Mouse (Mus musculus): Measurements from ENCODE around the gene Chkb. TPM values are rescaled to one million over a fixed set of nuclear protein-coding genes. Genes with fewer than 3 reads are reported as not detected.

The Chkb gene
- total and polyA plus RNA-seq, 3 experiments = 21.1 to 31.8 (median 26.4) TPM

DNA sequence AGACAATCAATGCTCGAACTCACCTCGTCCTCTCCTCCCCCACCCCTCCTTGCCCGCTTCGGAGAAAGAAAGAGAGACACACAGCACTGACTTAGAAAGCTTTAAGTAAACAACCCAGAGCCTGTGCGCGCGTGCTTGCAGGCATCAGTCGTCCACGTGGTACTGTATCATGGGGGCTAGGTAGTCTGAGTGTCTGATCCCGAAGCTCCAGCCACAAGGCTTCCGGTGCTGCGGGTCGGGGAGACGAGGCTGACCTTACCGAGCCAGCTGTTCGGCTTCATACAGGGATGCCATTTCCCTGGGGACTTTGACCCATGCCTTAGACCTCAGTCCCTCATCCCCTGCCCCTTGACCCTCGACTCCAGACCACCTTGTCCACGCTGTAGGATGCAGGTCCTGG is 52.3 kb downstream of the Chkb start:
- peaks cover 5% of the 10 kb centered on the region for H3K27me3 ChIP-seq (replicated peaks)
- no peak overlapping the region for H3K4me2 ChIP-seq (ENCODE audit: insufficient read depth, low read depth, poor library complexity, severe bottlenecking)
- in situ Hi-C loops (cut with MboI; ENCODE audit: low pct_ligation_motif_present, low pct_unique_long_range_greater_than_20kb, low sequenced_read_pairs) = no loop called here
- no peak overlapping the region for H3K27ac ChIP-seq (ENCODE audit: insufficient read depth, low read depth)
- no peaks in the 10 kb centered on the region for H3K79me2 ChIP-seq (replicated peaks; ENCODE audit: control insufficient read depth, extremely low read depth, insufficient read depth, poor library complexity, severe bottlenecking)
- peaks cover 3 to 5% of the 10 kb centered on the region in 2 experiments for H3K36me3 ChIP-seq (replicated peaks in 1 of 2; ENCODE audit: control insufficient read depth in 1 of 2, insufficient read depth in 1 of 2, low read length in 1 of 2)
- H3K9ac ChIP-seq (ENCODE audit: insufficient read depth, low read depth) = no peak overlapping the region
- TF ChIP-seq TCF12 (IDR thresholded peaks at IDR 0.05; ENCODE audit: low read depth, low read length) = no peak
- no peak for TF ChIP-seq PAX5 (IDR thresholded peaks at IDR 0.05; ENCODE audit: low read length)
- no peak for TF ChIP-seq ZNF384 (IDR thresholded peaks at IDR 0.05; ENCODE audit: low read depth, low read length)
- no peak for TF ChIP-seq ELF1 (IDR thresholded peaks at IDR 0.05; ENCODE audit: low read depth, low read length)
- TF ChIP-seq JUN (IDR thresholded peaks at IDR 0.05; ENCODE audit: insufficient read depth, low read depth, low read length) = no peak
- no peak for TF ChIP-seq MEF2A (IDR thresholded peaks at IDR 0.05; ENCODE audit: borderline replicate concordance, low read depth, low read length)
- TF ChIP-seq MYC (IDR thresholded peaks at IDR 0.05; ENCODE audit: low read depth, low read length) = no peak
- no peak for TF ChIP-seq ZMIZ1 (IDR thresholded peaks at IDR 0.05; ENCODE audit: low read depth, low read length)
- no peak for TF ChIP-seq BHLHE40 (IDR thresholded peaks at IDR 0.05; ENCODE audit: low read depth, low read length)
- no peak for TF ChIP-seq USF2 (conservative IDR thresholded peaks at IDR 0.05; ENCODE audit: low read depth, low read length)
- no peak for TF ChIP-seq ETS1 (conservative IDR thresholded peaks at IDR 0.05; ENCODE audit: low read depth, low read length)
- TF ChIP-seq RCOR1 (conservative IDR thresholded peaks at IDR 0.05; ENCODE audit: low read depth, low read length) = no peak
- TF ChIP-seq POLR2AphosphoS2 (IDR thresholded peaks at IDR 0.05; ENCODE audit: low read depth, low read length) = no peak
- no peak for DNase-seq (ENCODE audit: extremely low read depth)
- H3K4me1 ChIP-seq (ENCODE audit: control insufficient read depth in 1 of 2, insufficient read depth in 2 of 2) = peaks cover 0 to 17% of the 10 kb centered on the region in 2 experiments; a peak in 2 of 4 replicates
- H3K9me3 ChIP-seq (replicated peaks; ENCODE audit: low read length) = peaks cover 13% of the 10 kb centered on the region
- dilution Hi-C loops (cut with MboI; ENCODE audit: extremely low pct_ligation_motif_present, extremely low pct_unique_long_range_greater_than_20kb, low sequenced_read_pairs) = no loop called here
- H3K4me3 ChIP-seq (replicated peaks in 1 of 3; ENCODE audit: low read depth in 2 of 3, low read length in 2 of 3, poor library complexity in 1 of 3) = no peak overlapping the region

DNA sequence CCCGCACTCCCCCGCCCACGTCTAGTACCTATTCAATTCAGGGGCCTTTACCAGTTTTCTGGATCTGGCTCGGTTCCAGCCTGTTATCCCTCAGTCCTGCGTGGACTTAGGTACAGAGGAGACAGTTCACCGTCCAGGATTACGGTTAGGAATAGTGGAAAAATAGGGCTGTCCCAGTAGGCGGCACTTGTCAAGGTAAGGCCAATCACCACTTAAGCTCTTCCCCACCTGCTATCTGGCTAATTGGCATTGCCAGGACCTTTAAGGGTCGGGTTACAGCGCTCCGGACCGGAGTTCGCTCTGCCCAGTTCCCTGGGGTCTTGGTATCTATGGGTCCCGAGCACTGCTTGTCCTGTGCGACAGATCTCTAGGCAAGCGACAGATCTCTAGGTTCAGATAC is 52.8 kb downstream of the Chkb start, which contains the start of gene Tymp:
Tymp (minus strand) TSS at position 83 of the 400 bp plus-strand sequence.
- dilution Hi-C loops (cut with MboI; ENCODE audit: extremely low pct_ligation_motif_present, extremely low pct_unique_long_range_greater_than_20kb, low sequenced_read_pairs) = no loop called here
- TF ChIP-seq JUN (IDR thresholded peaks at IDR 0.05; ENCODE audit: insufficient read depth, low read depth, low read length) (no peak), CHD2 (IDR thresholded peaks at IDR 0.05; ENCODE audit: low read length) (no peak), E2F4 (IDR thresholded peaks at IDR 0.05; ENCODE audit: insufficient replicate concordance, low read depth, low read length) (no peak), ETS1 (conservative IDR thresholded peaks at IDR 0.05; ENCODE audit: low read depth, low read length) (no peak)
- peaks cover 7 to 9% of the 10 kb centered on the region in 2 experiments for H3K36me3 ChIP-seq (replicated peaks in 1 of 2; ENCODE audit: control insufficient read depth in 1 of 2, insufficient read depth in 1 of 2, low read length in 1 of 2)
- no peak for DNase-seq (ENCODE audit: extremely low read depth)
- H3K9me3 ChIP-seq (replicated peaks; ENCODE audit: low read length) = peaks cover 13% of the 10 kb centered on the region
- in situ Hi-C loops (cut with MboI; ENCODE audit: low pct_ligation_motif_present, low pct_unique_long_range_greater_than_20kb, low sequenced_read_pairs) = no loop called here
- H3K27ac ChIP-seq (ENCODE audit: insufficient read depth, low read depth) = no peak within 1 kb of the TSS
- H3K9ac ChIP-seq (ENCODE audit: insufficient read depth, low read depth) = no peak within 1 kb of the TSS
- H3K4me3 ChIP-seq (replicated peaks in 1 of 3; ENCODE audit: low read depth in 2 of 3, low read length in 2 of 3, poor library complexity in 1 of 3) = no peak within 1 kb of the TSS
- H3K79me2 ChIP-seq (replicated peaks; ENCODE audit: control insufficient read depth, extremely low read depth, insufficient read depth, poor library complexity, severe bottlenecking) = no peaks in the 10 kb centered on the region
- H3K4me2 ChIP-seq (ENCODE audit: insufficient read depth, low read depth, poor library complexity, severe bottlenecking) = no peak within 1 kb of the TSS
- H3K27me3 ChIP-seq (replicated peaks) = peaks cover 2% of the 10 kb centered on the region
- peaks cover 0 to 21% of the 10 kb centered on the region in 2 experiments; a peak in 2 of 4 replicates for H3K4me1 ChIP-seq (ENCODE audit: control insufficient read depth in 1 of 2, insufficient read depth in 2 of 2)

Other genes with a start within 250 kb of the Chkb start
Only the 20 nearest of the 21 such genes appear.
- gene Dennd6b, start 233.4 kb downstream of the Chkb start, total RNA-seq (2012; rRNA removed) = 6.6 and 9.0 TPM in 2 replicates
- gene Dennd6b, start 233.4 kb downstream of the Chkb start, total RNA-seq (2014; rRNA removed) = 4.1 and 4.5 TPM in 2 replicates
- 8.8 and 9.1 TPM in 2 replicates for gene Dennd6b, start 233.4 kb downstream of the Chkb start, polyA plus RNA-seq (2012; ENCODE audit: insufficient read length, low read depth)
- gene Ppp6r2, start 218.4 kb downstream of the Chkb start, total RNA-seq (2012; rRNA removed) = 10.0 and 14.7 TPM in 2 replicates
- 5.8 and 8.7 TPM in 2 replicates for gene Ppp6r2, start 218.4 kb downstream of the Chkb start, total RNA-seq (2014; rRNA removed)
- 6.8 and 10.3 TPM in 2 replicates for gene Ppp6r2, start 218.4 kb downstream of the Chkb start, polyA plus RNA-seq (2012; ENCODE audit: insufficient read length, low read depth)
- 64.6 and 79.1 TPM in 2 replicates for gene Sbf1, start 114.6 kb downstream of the Chkb start, total RNA-seq (2012; rRNA removed)
- 22.6 and 34.6 TPM in 2 replicates for gene Sbf1, start 114.6 kb downstream of the Chkb start, total RNA-seq (2014; rRNA removed)
- gene Sbf1, start 114.6 kb downstream of the Chkb start, polyA plus RNA-seq (2012; ENCODE audit: insufficient read length, low read depth) = 65.3 and 69.3 TPM in 2 replicates
- gene Adm2, start 107.2 kb downstream of the Chkb start, total RNA-seq (2012; rRNA removed) = 1.8 and 4.5 TPM in 2 replicates
- gene Adm2, start 107.2 kb downstream of the Chkb start, total RNA-seq (2014; rRNA removed) = 0.18 and 0.23 TPM in 2 replicates
- 0.66 and 0.82 TPM in 2 replicates for gene Adm2, start 107.2 kb downstream of the Chkb start, polyA plus RNA-seq (2012; ENCODE audit: insufficient read length, low read depth)
- gene Miox, start 95.5 kb downstream of the Chkb start, total RNA-seq (2012; rRNA removed) = not detected in 2 replicates
- gene Miox, start 95.5 kb downstream of the Chkb start, total RNA-seq (2014; rRNA removed) = not detected in 2 replicates
- not detected in 2 replicates for gene Miox, start 95.5 kb downstream of the Chkb start, polyA plus RNA-seq (2012; ENCODE audit: insufficient read length, low read depth)
- gene Lmf2, start 74.2 kb downstream of the Chkb start, total RNA-seq (2012; rRNA removed) = 18.5 and 18.8 TPM in 2 replicates
- 9.1 and 9.9 TPM in 2 replicates for gene Lmf2, start 74.2 kb downstream of the Chkb start, total RNA-seq (2014; rRNA removed)
- 28.2 and 36.2 TPM in 2 replicates for gene Lmf2, start 74.2 kb downstream of the Chkb start, polyA plus RNA-seq (2012; ENCODE audit: insufficient read length, low read depth)
- gene Ncaph2, start 74.2 kb downstream of the Chkb start, total RNA-seq (2012; rRNA removed) = 134 and 151 TPM in 2 replicates
- gene Ncaph2, start 74.2 kb downstream of the Chkb start, total RNA-seq (2014; rRNA removed) = 106 and 108 TPM in 2 replicates
- 95.4 and 122 TPM in 2 replicates for gene Ncaph2, start 74.2 kb downstream of the Chkb start, polyA plus RNA-seq (2012; ENCODE audit: insufficient read length, low read depth)
- gene Sco2, start 56.1 kb downstream of the Chkb start, total RNA-seq (2012; rRNA removed) = 34.7 and 35.7 TPM in 2 replicates
- 24.9 and 27.2 TPM in 2 replicates for gene Sco2, start 56.1 kb downstream of the Chkb start, total RNA-seq (2014; rRNA removed)
- gene Sco2, start 56.1 kb downstream of the Chkb start, polyA plus RNA-seq (2012; ENCODE audit: insufficient read length, low read depth) = 12.3 and 17.1 TPM in 2 replicates
- 1.1 and 1.4 TPM in 2 replicates for gene Tymp, start 52.9 kb downstream of the Chkb start, total RNA-seq (2012; rRNA removed)
- 2.3 and 2.4 TPM in 2 replicates for gene Tymp, start 52.9 kb downstream of the Chkb start, total RNA-seq (2014; rRNA removed)
- 1.1 and 1.5 TPM in 2 replicates for gene Tymp, start 52.9 kb downstream of the Chkb start, polyA plus RNA-seq (2012; ENCODE audit: insufficient read length, low read depth)
- gene Odf3b, start 50.6 kb downstream of the Chkb start, total RNA-seq (2012; rRNA removed) = not detected in 2 replicates
- not detected in 2 replicates for gene Odf3b, start 50.6 kb downstream of the Chkb start, total RNA-seq (2014; rRNA removed)
- gene Odf3b, start 50.6 kb downstream of the Chkb start, polyA plus RNA-seq (2012; ENCODE audit: insufficient read length, low read depth) = not detected in 2 replicates
- not detected in 2 replicates for gene Klhdc7b, start 45.0 kb downstream of the Chkb start, total RNA-seq (2012; rRNA removed)
- not detected in 2 replicates for gene Klhdc7b, start 45.0 kb downstream of the Chkb start, total RNA-seq (2014; rRNA removed)
- gene Klhdc7b, start 45.0 kb downstream of the Chkb start, polyA plus RNA-seq (2012; ENCODE audit: insufficient read length, low read depth) = not detected in 2 replicates
- not detected in 2 replicates for gene Syce3, start 19.4 kb downstream of the Chkb start, total RNA-seq (2012; rRNA removed)
- not detected in 2 replicates for gene Syce3, start 19.4 kb downstream of the Chkb start, total RNA-seq (2014; rRNA removed)
- gene Syce3, start 19.4 kb downstream of the Chkb start, polyA plus RNA-seq (2012; ENCODE audit: insufficient read length, low read depth) = not detected in 2 replicates
- 1.6 and 2.1 TPM in 2 replicates for gene Cpt1b, start 4.0 kb downstream of the Chkb start, total RNA-seq (2012; rRNA removed)
- 1.2 and 1.5 TPM in 2 replicates for gene Cpt1b, start 4.0 kb downstream of the Chkb start, total RNA-seq (2014; rRNA removed)
- 0.44 and 2.1 TPM in 2 replicates for gene Cpt1b, start 4.0 kb downstream of the Chkb start, polyA plus RNA-seq (2012; ENCODE audit: insufficient read length, low read depth)
- gene C730034F03Rik, start 319 bp downstream of the Chkb start, total RNA-seq (2012; rRNA removed) = 3.6 and 6.3 TPM in 2 replicates
- gene C730034F03Rik, start 319 bp downstream of the Chkb start, total RNA-seq (2014; rRNA removed) = 0.35 and 0.36 TPM in 2 replicates
- gene C730034F03Rik, start 319 bp downstream of the Chkb start, polyA plus RNA-seq (2012; ENCODE audit: insufficient read length, low read depth) = 0.44 and 1.1 TPM in 2 replicates
- gene Gm44502, start 212 bp downstream of the Chkb start, total RNA-seq (2012; rRNA removed) = 0.13 and 0.34 TPM in 2 replicates
- gene Gm44502, start 212 bp downstream of the Chkb start, total RNA-seq (2014; rRNA removed) = 0.15 TPM in 1 of 2 replicates, not detected in the other
- 1.9 TPM in 1 of 2 replicates, not detected in the other for gene Gm44502, start 212 bp downstream of the Chkb start, polyA plus RNA-seq (2012; ENCODE audit: insufficient read length, low read depth)
- 0.04 TPM in 1 of 2 replicates, not detected in the other for gene Mapk8ip2, start 24.0 kb upstream of the Chkb start, total RNA-seq (2012; rRNA removed)
- gene Mapk8ip2, start 24.0 kb upstream of the Chkb start, total RNA-seq (2014; rRNA removed) = not detected in 2 replicates
- gene Mapk8ip2, start 24.0 kb upstream of the Chkb start, polyA plus RNA-seq (2012; ENCODE audit: insufficient read length, low read depth) = not detected in 2 replicates
- gene Arsa, start 47.5 kb upstream of the Chkb start, total RNA-seq (2012; rRNA removed) = 6.3 and 9.3 TPM in 2 replicates
- 8.3 and 10.3 TPM in 2 replicates for gene Arsa, start 47.5 kb upstream of the Chkb start, total RNA-seq (2014; rRNA removed)
- gene Arsa, start 47.5 kb upstream of the Chkb start, polyA plus RNA-seq (2012; ENCODE audit: insufficient read length, low read depth) = 9.5 and 9.9 TPM in 2 replicates
- not detected in 2 replicates for gene Shank3, start 69.7 kb upstream of the Chkb start, total RNA-seq (2012; rRNA removed)
- not detected in 2 replicates for gene Shank3, start 69.7 kb upstream of the Chkb start, total RNA-seq (2014; rRNA removed)
- gene Shank3, start 69.7 kb upstream of the Chkb start, polyA plus RNA-seq (2012; ENCODE audit: insufficient read length, low read depth) = not detected in 2 replicates
- gene Acr, start 138.4 kb upstream of the Chkb start, total RNA-seq (2012; rRNA removed) = not detected in 2 replicates
- gene Acr, start 138.4 kb upstream of the Chkb start, total RNA-seq (2014; rRNA removed) = not detected in 2 replicates
- not detected in 2 replicates for gene Acr, start 138.4 kb upstream of the Chkb start, polyA plus RNA-seq (2012; ENCODE audit: insufficient read length, low read depth)
- gene Rabl2, start 162.0 kb upstream of the Chkb start, total RNA-seq (2012; rRNA removed) = 2.7 and 3.4 TPM in 2 replicates
- gene Rabl2, start 162.0 kb upstream of the Chkb start, total RNA-seq (2014; rRNA removed) = 2.6 and 2.9 TPM in 2 replicates
- gene Rabl2, start 162.0 kb upstream of the Chkb start, polyA plus RNA-seq (2012; ENCODE audit: insufficient read length, low read depth) = 5.8 and 8.7 TPM in 2 replicates

Data from CH12.LX (cell line).